Mouse (Mus musculus): ENCODE results near the gene Prima1.

Prima1 gene

DNA sequence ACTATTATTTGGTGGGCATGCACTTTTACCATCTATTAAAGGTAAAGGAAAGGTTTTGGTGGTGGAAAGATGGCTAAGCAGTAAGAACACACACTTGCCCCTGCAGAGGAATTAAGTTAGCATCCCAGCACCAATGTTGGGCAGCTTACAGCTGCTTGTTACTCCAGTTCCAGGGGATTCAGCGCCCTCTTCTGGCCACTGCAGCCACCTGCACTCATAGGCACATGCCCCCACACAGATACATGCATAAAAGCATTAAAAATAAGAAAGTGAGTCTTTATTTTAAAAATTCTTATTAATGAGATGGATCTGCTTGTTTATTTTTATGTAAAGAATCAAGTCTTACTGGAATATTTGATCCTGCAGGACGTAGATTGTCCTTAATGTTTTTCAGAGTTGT is 87.0 kb downstream of the Prima1 start:
- no peak for DNase-seq (ENCODE audit: low read depth)

DNA sequence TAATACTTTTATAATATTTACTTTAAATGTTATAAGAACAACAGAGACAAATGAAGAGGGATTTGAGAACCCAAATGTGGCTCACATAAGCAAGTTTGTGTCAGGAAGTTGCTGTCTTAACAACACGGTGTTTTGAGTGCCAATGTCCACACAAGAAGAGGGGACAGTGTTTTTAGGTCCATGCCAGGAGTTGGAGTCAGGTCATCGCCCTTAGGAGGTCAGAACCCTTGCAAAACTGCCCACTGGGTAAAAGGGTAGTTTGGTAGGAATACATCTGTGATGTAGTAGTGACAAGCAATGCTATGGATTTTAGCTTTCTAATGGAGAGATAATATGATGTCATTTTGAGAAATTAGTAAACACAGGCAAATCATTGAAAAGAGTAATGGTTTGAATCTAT is 91.7 kb downstream of the Prima1 start:
- no peak for DNase-seq (ENCODE audit: low read depth)

Data from naive thymus-derived CD4-positive, alpha-beta T cell, adult 2 months (primary cell).